Mouse (Mus musculus) E14TG2a.4 (cell line): Measurements from ENCODE around the gene Ubap2l.

ENCODE experiments used
- CTCF ChIP-seq: conservative IDR thresholded peaks from 2 replicates; pipeline ENCODE4 v1.5.1; 2014; ENCODE audit warnings: low read length
- NANOG ChIP-seq: IDR thresholded peaks from 2 replicates; pipeline ENCODE4 v1.6.1; 2014; ENCODE audit warnings: borderline replicate concordance, low read length, mixed read lengths
- POU5F1 ChIP-seq: IDR thresholded peaks from 2 replicates; pipeline ENCODE4 v1.6.1; 2014; ENCODE audit warnings: low read length, borderline replicate concordance

DNA sequence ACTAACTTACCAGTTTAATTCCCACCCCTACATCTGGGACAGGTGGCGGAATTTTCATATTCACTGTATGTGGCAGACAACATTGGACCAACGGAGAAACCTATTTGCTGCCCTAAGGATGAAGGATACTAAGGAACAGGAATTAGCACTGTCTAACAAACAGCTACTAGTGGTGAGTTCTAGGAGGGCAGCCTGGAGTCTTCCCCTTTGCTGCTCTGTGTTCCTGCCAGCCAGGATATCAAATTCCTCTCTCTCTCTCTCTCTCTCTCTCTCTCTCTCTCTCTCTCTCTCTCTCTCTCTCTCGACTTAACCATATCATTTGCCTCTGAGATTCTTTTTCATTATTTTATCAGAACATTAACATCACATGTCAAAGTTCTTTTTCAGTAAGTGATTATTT, 12.0 kb upstream of the Ubap2l start:
- no peak for TF ChIP-seq CTCF
- TF ChIP-seq NANOG = no peak
- TF ChIP-seq POU5F1 = no peak
